Mouse (Mus musculus) frontal cortex, adult (tissue): Measurements from ENCODE around the gene Cbln1.

ENCODE experiments used
- ATAC-seq: cut with Nextera tagmentation; 2 replicates; pipeline ENCODE4 v1.9.2; 2017; ENCODE audit warnings: mild to moderate bottlenecking, moderate library complexity, mixed read lengths; ENCODE audit not compliant: low TSS enrichment

Cbln1 gene

DNA sequence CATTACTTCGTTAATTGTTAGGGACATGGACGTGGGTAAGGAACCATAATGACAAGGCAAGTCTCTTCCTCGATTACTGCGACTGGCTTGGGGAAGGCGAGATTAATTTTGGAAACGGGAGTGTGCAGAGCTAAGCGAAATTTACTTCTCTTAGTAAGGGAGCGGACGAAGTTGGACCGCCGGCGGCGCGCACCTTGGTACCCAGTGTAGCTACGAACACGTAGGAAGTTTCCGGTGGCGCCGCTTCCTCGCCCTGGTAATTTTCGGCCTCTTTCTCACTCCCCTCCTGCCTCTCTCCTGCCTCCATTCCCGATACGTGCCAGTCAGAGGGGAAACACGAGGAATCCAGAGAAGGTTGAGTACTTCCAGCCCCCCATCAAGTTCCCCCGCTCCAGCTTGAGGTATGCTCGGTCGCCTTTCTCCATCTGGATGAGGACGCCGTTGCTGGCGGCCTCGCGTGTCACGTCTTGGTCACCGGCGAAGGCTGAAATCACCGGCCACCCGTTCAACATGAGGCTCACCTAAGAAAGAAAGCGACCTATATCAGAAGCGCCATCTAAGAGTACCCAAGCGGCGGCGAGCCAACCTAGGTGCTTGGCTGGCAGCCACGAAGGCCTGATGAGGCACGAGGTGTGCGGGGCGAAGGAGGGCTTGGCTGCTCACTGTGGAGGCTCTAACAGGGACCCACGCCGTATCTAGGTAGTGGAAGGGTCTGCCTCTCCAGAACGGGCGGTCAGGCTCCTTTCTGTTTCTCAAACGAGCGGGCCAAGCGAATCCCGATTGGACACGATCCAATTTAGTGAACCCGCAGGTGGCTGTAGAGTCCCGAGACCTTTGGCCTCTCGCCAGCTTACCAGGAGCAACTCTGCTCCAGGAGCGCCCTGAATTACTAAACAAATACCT lies 2.2 kb downstream of the Cbln1 start:
- ATAC-seq: no peak

DNA sequence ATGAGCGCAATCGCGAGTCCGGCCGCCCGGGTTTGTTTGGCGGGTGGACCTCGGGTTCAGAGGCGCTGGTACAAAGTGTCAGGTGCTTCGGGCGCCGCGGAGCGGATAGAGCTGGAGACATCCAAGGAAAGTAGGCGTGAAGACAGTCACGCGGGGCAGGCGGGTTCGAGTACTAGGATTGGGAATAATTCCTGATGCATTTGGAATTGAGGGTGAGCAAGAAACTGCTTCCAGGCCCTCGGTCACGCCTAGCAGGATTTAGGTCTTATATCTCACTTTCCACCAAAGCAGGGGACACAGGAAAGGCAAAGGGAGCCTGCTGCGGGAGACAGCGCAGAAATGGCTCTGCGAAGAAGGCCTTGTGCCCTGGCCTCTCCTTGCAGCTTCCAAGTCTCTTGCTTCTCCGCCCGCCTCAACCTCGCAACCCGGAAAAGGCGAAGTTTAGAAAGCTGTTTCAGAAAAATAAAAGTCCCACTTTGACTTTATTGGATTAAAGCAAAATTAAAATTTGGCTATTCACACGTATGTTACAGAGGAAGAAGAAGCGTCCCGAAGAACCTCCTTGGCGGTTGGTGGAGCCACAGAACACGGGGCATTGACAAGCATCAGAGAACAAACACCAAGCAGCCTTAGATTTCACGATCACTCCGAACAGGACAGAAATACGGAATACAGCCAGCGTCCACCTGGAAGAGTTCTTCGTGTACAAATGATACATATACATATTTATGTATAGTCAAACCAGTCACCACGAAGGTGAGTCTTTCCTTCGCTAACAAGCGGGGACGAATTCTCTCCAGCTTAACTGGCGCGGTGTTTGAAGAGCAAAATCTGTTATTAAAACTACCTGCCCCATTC lies 3.2 kb downstream of the Cbln1 start:
- ATAC-seq: no peak

DNA sequence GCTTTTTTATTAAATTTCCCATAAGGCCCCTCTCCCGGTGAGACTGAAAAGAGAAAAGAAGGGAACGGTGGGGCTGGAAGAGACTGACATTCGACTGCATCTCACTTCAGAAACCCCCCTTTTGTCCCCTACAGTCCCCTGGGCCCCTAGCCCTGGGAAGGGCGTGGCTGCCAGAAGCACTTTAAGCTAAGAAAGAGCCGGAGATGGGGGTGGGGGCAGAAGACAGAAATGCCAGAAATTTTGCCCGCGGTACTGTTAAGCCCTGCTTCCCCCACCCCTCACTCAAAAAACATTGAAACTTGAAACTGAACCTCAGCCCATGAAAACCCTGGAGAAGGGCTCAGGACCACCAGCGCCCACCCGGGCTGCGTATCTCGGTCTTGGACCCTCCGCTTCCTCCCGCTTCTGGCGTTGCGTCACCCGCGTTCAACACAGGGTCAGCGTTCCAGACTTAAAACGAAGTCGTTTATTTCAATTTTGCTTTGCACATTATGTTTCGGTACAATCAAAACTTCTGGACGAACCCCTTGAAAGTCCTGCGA lies 3.9 kb downstream of the Cbln1 start:
- no peak for ATAC-seq

DNA sequence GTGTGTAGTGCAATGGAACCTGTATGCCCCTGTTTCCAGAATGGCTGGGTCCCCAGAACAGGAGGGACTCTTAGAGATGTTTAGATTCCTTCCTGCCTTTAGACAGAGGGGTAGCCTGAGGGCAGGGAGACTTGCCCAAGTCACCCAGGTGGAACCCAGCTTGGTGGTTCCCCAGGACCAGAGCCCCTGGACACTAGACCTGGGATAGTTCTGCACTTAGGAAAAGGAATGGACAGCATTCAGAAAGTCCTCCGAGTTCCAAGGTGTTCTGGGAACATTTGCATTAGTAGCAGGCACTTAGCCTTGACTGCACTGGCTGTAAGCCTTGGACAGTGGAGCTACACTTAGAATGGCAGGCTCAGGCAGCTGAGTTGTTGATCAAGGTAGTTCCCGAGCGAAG lies 4.5 kb downstream of the Cbln1 start:
- no peak for ATAC-seq

DNA sequence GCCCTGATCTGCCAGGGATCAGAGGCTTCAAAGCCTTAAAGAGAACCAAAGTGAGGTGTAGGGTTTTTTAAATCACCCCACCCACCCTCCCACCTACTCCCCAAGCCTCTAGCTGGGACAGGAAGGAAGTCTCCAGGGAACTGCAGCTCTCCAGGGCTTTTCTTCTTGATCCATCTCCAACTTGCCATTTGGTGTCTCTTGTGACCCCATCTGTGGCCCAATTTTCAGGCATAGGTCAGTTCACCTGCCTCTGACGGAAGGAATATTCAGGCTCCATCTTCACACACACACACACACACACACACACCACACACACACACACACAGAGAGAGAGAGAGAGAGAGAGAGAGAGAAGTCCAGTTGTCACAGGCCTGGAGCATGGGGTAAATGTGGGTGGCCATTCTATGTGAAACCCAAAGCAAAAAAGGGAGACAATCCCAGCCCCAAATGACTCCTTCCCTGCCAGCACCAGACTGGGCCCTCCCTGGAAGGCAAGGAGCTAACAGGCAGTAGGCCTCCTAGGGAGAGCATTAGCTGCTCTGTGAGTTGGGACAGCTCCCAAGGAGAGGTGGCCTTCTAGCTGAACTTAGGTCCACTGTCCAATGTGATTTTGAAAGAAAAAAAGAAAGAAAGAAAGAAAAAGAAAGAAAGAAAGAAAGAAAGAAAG lies 5.3 kb downstream of the Cbln1 start:
- ATAC-seq: no peak

DNA sequence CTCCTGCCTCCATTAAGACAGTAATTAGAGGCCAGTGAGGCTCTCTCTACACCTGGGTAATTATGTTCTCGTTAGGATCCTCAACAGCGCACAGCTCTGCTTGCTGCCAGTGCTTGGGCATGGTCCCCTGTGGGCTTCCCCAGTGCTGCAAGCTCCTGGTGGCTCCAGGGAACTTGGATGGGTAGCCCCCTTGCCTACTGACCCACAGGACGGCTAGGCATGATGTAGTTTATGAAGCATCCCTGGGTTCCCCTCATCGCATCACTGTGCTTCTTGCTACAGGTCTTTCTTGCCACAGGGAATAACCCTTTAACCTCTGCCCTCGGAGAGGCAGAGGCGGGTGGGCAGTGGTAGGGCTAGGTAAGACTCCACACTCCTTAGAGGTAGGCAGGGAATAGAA lies 6.1 kb downstream of the Cbln1 start:
- no peak for ATAC-seq

DNA sequence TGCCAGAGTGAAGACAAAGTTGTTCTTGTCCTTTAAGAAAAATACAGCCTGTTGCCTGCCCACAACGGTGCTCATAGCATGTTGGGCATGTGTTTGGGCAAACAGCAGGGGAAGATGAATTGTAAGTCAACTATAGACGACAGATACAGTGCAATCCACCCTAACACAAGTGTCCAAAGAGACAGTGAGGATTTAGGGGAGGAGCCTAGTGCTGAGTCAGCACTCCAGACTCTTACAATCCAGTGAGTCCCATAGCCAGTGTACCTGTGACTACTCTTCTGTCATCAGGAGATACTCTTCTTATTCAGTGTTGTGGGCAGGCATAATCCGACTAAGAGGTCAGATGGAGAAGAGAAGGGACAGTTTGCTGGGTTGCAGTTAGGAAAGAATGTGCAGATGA lies 8.0 kb downstream of the Cbln1 start:
- ATAC-seq: no peak

DNA sequence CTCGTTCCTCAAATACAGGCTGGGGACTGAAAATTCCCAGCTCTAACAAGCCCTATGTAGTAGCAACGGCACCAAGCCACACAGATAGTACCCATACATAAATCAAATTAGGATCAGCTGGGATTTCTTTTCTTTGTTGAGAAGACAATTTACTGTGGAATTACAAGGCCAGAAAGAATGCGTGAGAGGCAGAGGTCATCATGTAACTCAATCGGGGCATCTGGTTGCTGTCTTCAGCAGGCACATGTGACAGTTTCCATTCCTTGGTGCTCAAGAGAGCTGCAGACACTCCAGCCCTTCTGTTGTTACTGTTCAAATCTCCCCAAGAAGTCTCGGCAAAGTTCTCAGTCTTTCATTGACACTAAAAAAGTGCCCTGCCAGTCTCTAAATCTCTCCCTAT lies 10.6 kb downstream of the Cbln1 start:
- ATAC-seq: no peak

DNA sequence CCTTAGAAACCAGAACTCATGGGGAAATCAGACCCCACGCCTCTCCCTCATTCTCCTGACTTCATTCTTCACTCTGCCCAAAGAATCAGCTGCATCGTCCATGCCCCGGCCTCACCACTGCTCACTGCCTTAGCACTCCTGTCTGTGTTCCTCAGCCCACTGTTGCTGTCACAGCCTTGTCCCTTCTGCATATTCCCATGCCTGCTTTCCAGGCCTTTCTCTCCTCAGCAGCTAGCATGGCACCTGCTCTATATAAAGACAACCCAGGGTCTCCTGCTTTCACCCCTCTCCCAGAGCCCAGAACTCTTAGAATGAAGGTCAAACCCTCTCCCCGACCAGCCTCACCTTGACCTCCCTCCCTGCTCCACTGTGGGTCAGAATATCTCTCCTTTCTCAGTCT lies 15.5 kb downstream of the Cbln1 start:
- ATAC-seq: no peak

DNA sequence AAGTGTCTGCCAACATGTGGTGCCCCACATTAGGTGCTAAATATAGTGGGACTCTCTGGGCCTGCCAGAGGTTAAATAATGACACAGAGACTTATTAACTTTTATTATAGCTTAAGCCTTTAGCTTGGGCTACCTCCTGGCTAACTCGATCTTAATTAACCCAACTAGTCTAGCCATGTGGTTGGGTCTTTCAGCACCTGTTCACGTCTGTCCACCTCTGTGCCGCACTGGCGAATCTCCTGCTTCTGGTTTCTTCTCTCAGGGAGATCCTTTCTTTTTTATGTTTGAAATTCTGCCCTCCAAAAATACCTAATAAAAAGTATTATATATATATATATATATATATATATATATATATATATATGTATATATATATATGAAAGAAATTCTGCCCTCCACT lies 19.6 kb downstream of the Cbln1 start:
- ATAC-seq: no peak

DNA sequence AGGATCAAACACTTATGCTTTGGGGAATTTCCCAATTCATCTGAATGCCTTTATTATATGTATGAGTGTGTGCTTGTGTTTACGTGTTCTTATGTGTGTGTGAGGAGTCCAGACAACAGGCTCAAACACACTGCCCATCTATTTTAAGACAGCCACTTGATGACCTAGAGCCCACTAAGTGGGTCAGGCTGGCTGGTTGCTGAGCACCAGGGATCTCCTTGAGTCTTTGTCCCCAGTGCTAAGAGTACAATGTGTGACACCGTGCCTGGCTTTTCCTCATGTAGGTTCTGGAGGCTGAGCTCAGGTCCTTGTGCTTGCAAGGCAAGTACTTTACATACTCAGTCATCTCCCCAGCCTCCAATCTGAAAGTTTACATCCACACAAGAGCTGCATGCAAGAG lies 20.7 kb downstream of the Cbln1 start:
- no peak for ATAC-seq

DNA sequence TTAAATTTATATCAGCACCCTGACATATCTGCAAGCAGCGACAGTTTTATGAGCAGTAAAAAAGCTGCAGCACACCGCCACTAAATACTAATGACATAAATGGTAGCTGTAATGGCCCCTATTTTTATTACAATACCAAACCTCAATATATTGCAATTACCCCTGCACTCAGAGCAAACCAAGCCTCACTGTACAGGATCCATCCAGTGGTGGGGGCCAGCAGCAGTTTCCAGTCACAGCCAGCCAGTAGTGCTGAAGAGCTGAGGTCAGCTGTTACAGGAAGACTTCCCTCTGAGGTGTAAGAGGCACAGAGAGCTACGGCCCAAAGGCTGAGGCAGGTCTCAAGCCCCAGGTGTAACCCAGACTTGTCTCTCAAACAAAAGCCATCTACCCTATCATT lies 37.8 kb downstream of the Cbln1 start:
- ATAC-seq: no peak

DNA sequence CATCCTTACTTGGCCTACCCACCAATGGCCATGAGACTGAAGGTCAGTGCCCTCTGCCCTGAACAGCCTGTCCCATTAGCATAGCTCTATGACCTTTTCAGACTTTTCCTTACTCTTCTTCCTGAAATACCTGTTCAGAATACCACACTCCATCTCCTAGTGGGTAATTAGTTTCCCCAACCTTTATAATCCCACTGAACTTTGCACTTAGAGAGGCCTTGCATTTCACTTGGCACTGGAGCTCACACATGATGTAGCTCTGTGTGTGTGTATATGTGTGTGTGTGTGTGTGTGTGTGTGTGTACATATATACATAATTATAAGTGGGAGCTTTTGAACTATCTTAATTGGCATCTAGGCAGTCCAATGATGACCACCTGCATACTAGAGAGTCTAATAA lies 45.2 kb downstream of the Cbln1 start:
- no peak for ATAC-seq

DNA sequence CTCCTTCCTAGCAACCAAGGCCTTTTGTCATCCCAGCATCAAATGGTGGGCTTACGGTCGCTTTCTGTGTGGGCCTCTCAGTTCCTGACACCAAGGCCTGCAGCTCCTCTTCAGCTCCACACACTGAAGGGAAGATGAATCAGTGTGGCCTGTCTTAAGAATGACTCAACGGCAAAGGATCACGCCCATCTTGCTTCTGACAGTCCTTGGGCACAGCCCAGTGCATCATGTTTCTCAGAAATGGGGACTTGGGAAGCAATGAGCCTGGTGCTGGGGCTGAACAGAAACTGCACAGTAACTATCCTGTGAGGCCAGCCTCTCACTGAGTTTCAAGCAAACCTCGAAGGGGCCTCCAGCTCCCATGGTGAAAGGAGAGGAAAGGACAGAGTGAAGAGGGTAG lies 47.7 kb downstream of the Cbln1 start:
- ATAC-seq: no peak

DNA sequence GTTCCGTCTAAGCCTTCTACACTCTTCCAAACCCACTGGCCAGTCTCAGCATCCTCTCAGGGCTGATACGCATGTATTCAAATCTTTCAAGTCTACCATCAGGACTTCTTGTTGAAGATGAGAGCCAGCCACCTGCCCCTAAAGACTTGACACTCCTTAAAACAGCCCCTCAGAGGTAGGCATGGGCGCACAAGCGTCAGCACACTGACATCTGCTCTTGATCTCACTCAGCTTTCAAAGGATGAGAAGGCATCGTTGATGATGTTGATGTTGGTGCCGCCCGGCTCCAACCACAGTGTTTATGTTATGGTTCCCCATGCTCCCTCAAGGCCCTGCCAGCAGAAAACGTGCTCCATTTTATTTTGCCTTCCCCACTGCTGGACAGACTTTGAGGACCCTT lies 50.7 kb downstream of the Cbln1 start:
- ATAC-seq: no peak
